Mouse (Mus musculus): Measurements from ENCODE around the gene Rln3.

Gene Rln3

GRCm38 (mm10) chr8:84068316-84069035 lies 23.7 kb upstream of the Rln3 start:
- Histone ChIP-seq H3K4me1 (replicated peaks; ENCODE audit: low read depth, low read length) (peaks cover 69% of the 10 kb centered on the region), H3K4me3 (replicated peaks; ENCODE audit: low read length) (no peak overlapping the region), H3K9me3 (ENCODE audit: low read length) (no peaks in the 10 kb centered on the region), H3K36me3 (ENCODE audit: insufficient read depth, low read length) (peaks cover 5% of the 10 kb centered on the region), H3K27me3 (ENCODE audit: insufficient read depth, low read length) (no peaks in the 10 kb centered on the region)
- TF ChIP-seq POU5F1 (IDR thresholded peaks at IDR 0.05; ENCODE audit: borderline replicate concordance, low read length) (no peak), CTCF (conservative IDR thresholded peaks at IDR 0.05; ENCODE audit: low read length) (no peak), NANOG (IDR thresholded peaks at IDR 0.05; ENCODE audit: borderline replicate concordance, low read length) (no peak)

- H3K36me3 ChIP-seq (ENCODE audit: insufficient read depth, low read length): peaks cover 5% of the 10 kb centered on the region
- H3K4me1 ChIP-seq (replicated peaks; ENCODE audit: low read depth, low read length): peaks cover 64% of the 10 kb centered on the region
- H3K27me3 ChIP-seq (ENCODE audit: insufficient read depth, low read length): no peaks in the 10 kb centered on the region
- TF ChIP-seq NANOG (IDR thresholded peaks at IDR 0.05; ENCODE audit: borderline replicate concordance, low read length) (no peak), POU5F1 (IDR thresholded peaks at IDR 0.05; ENCODE audit: borderline replicate concordance, low read length) (no peak), CTCF (conservative IDR thresholded peaks at IDR 0.05; ENCODE audit: low read length) (no peak)
- no peaks in the 10 kb centered on the region for H3K9me3 ChIP-seq (ENCODE audit: low read length)
- H3K4me3 ChIP-seq (replicated peaks; ENCODE audit: low read length): peak overlapping the region; percentile 86
Measured at GRCm38 (mm10) chr8:84067911-84068310, 23.1 kb upstream of the Rln3 start.

GRCm38 (mm10) chr8:84067047-84067573 lies 22.3 kb upstream of the Rln3 start:
- Histone ChIP-seq H3K4me3 (replicated peaks; ENCODE audit: low read length) (peak overlapping the region; percentile 86), H3K27me3 (ENCODE audit: insufficient read depth, low read length) (no peaks in the 10 kb centered on the region), H3K4me1 (replicated peaks; ENCODE audit: low read depth, low read length) (peaks cover 56% of the 10 kb centered on the region), H3K36me3 (ENCODE audit: insufficient read depth, low read length) (peaks cover 5% of the 10 kb centered on the region; the same call in 1 of the 2 replicates), H3K9me3 (ENCODE audit: low read length) (no peaks in the 10 kb centered on the region)
- TF ChIP-seq CTCF (conservative IDR thresholded peaks at IDR 0.05; ENCODE audit: low read length) (no peak), POU5F1 (IDR thresholded peaks at IDR 0.05; ENCODE audit: borderline replicate concordance, low read length) (no peak), NANOG (IDR thresholded peaks at IDR 0.05; ENCODE audit: borderline replicate concordance, low read length) (no peak)

- Histone ChIP-seq H3K9me3 (ENCODE audit: low read length) (no peaks in the 10 kb centered on the region), H3K4me1 (replicated peaks; ENCODE audit: low read depth, low read length) (peaks cover 49% of the 10 kb centered on the region), H3K36me3 (ENCODE audit: insufficient read depth, low read length) (peaks cover 5% of the 10 kb centered on the region; the same call in 1 of the 2 replicates), H3K4me3 (replicated peaks; ENCODE audit: low read length) (peak within 1 kb of the TSS; percentile 90), H3K27me3 (ENCODE audit: insufficient read depth, low read length) (no peaks in the 10 kb centered on the region)
- TF ChIP-seq NANOG (IDR thresholded peaks at IDR 0.05; ENCODE audit: borderline replicate concordance, low read length) (no peak; the same call in 1 of the 2 replicates), CTCF (conservative IDR thresholded peaks at IDR 0.05; ENCODE audit: low read length) (no peak), POU5F1 (IDR thresholded peaks at IDR 0.05; ENCODE audit: borderline replicate concordance, low read length) (no peak)
Measured at GRCm38 (mm10) chr8:84066291-84066930, 21.6 kb upstream of the Rln3 start, which contains the start of gene Rfx1. Gene Rfx1 (plus strand): TSS chr8:84066834.

- no peaks in the 10 kb centered on the region for H3K27me3 ChIP-seq (ENCODE audit: insufficient read depth, low read length)
- peaks cover 48% of the 10 kb centered on the region for H3K4me1 ChIP-seq (replicated peaks; ENCODE audit: low read depth, low read length)
- peak overlapping the region; percentile 90 for H3K4me3 ChIP-seq (replicated peaks; ENCODE audit: low read length)
- no peaks in the 10 kb centered on the region for H3K9me3 ChIP-seq (ENCODE audit: low read length)
- H3K36me3 ChIP-seq (ENCODE audit: insufficient read depth, low read length): peaks cover 5% of the 10 kb centered on the region; the same call in 1 of the 2 replicates
- TF ChIP-seq CTCF (conservative IDR thresholded peaks at IDR 0.05; ENCODE audit: low read length): no peak
- TF ChIP-seq NANOG (IDR thresholded peaks at IDR 0.05; ENCODE audit: borderline replicate concordance, low read length): no peak
- TF ChIP-seq POU5F1 (IDR thresholded peaks at IDR 0.05; ENCODE audit: borderline replicate concordance, low read length): no peak
Measured at GRCm38 (mm10) chr8:84065457-84066072, 20.8 kb upstream of the Rln3 start.

GRCm38 (mm10) chr8:84065037-84065436 lies 20.2 kb upstream of the Rln3 start, which contains the start of gene Gm10643:
Gene Gm10643 (minus strand): TSS chr8:84065137.
- peak within 1 kb of the TSS; percentile 90 for H3K4me3 ChIP-seq (replicated peaks; ENCODE audit: low read length)
- H3K9me3 ChIP-seq (ENCODE audit: low read length): no peaks in the 10 kb centered on the region
- H3K27me3 ChIP-seq (ENCODE audit: insufficient read depth, low read length): no peaks in the 10 kb centered on the region
- TF ChIP-seq NANOG (IDR thresholded peaks at IDR 0.05; ENCODE audit: borderline replicate concordance, low read length) (no peak), POU5F1 (IDR thresholded peaks at IDR 0.05; ENCODE audit: borderline replicate concordance, low read length) (no peak), CTCF (conservative IDR thresholded peaks at IDR 0.05; ENCODE audit: low read length) (no peak)
- H3K4me1 ChIP-seq (replicated peaks; ENCODE audit: low read depth, low read length): peaks cover 44% of the 10 kb centered on the region
- H3K36me3 ChIP-seq (ENCODE audit: insufficient read depth, low read length): peaks cover under 1% of the 10 kb centered on the region; the same call in 1 of the 2 replicates

GRCm38 (mm10) chr8:84063861-84064610 lies 19.2 kb upstream of the Rln3 start:
- H3K27me3 ChIP-seq (ENCODE audit: insufficient read depth, low read length): no peaks in the 10 kb centered on the region
- peaks cover 34% of the 10 kb centered on the region for H3K4me1 ChIP-seq (replicated peaks; ENCODE audit: low read depth, low read length)
- H3K4me3 ChIP-seq (replicated peaks; ENCODE audit: low read length): 0 out of 2 replicates have a peak overlapping the region, but pooled peaks have one; percentile 13
- H3K9me3 ChIP-seq (ENCODE audit: low read length): no peaks in the 10 kb centered on the region
- no peaks in the 10 kb centered on the region for H3K36me3 ChIP-seq (ENCODE audit: insufficient read depth, low read length)
- TF ChIP-seq POU5F1 (IDR thresholded peaks at IDR 0.05; ENCODE audit: borderline replicate concordance, low read length) (no peak), CTCF (conservative IDR thresholded peaks at IDR 0.05; ENCODE audit: low read length) (no peak), NANOG (IDR thresholded peaks at IDR 0.05; ENCODE audit: borderline replicate concordance, low read length) (no peak)
